Mouse (Mus musculus): ENCODE results near the gene Vdac1.

The Vdac1 gene

GRCm38 (mm10) chr11:52420296-52421052 is 59.8 kb downstream of the Vdac1 start:
- DNase-seq (ENCODE audit: low spot score), result no peak

- peak; percentile 15 for DNase-seq (ENCODE audit: low spot score)
Observed at GRCm38 (mm10) chr11:52421053-52421778, 60.6 kb downstream of the Vdac1 start.

GRCm38 (mm10) chr11:52429440-52429839 is 68.8 kb downstream of the Vdac1 start:
- no peak for DNase-seq (ENCODE audit: low spot score)

- no peak for DNase-seq (ENCODE audit: low spot score)
Observed at GRCm38 (mm10) chr11:52431594-52431993, 70.9 kb downstream of the Vdac1 start.

GRCm38 (mm10) chr11:52432148-52432547 is 71.5 kb downstream of the Vdac1 start:
- DNase-seq (ENCODE audit: low spot score), result no peak

- DNase-seq (ENCODE audit: low spot score), result no peak
Observed at GRCm38 (mm10) chr11:52433076-52433796, 72.6 kb downstream of the Vdac1 start.

- DNase-seq (ENCODE audit: low spot score), result no peak
Observed at GRCm38 (mm10) chr11:52433797-52434195, 73.1 kb downstream of the Vdac1 start.

GRCm38 (mm10) chr11:52435466-52435865 is 74.8 kb downstream of the Vdac1 start:
- no peak for DNase-seq (ENCODE audit: low spot score)

GRCm38 (mm10) chr11:52437123-52437522 is 76.5 kb downstream of the Vdac1 start:
- peak; percentile 22 for DNase-seq (ENCODE audit: low spot score)
